Mouse (Mus musculus): ENCODE measurements around the gene Isyna1. TPM values are rescaled to one million over a fixed set of nuclear protein-coding genes. Genes with fewer than 3 reads are reported as not detected.
"Not testable (repeated sequence)": the region's sequence is repeated elsewhere in the genome, so short reads cannot be mapped to it uniquely, and the experiment has no call there.

The Isyna1 gene
- polyA plus RNA-seq, 1 experiment from 2014 or later: 59.0 TPM

DNA sequence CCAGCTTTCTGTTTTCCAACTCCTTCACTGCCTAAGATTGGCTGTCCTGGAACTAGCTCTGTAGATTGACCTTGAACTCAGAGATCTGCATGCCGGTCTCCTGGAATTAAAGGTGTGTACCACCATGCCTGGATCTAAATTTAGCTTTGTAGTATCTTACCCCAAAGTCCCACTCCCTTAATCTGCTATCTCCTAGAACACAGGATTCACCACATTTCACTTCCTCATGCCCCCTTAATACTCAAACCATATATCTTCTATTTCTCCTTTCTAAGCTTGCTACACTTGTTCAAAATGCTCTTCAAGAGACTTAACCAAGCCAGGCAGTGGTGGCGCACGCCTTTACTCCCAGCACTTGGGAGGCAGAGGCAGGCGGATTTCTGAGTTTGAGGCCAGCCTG, 6.2 kb upstream of the Isyna1 start:
- not testable (repeated sequence) for H3K4me2 ChIP-seq (ENCODE audit: low read length); ATAC-seq; H3K27ac ChIP-seq (ENCODE audit: low read depth, low read length); H3K4me1 ChIP-seq (ENCODE audit: control insufficient read depth, insufficient read depth, low read length); H3K9me3 ChIP-seq (replicated peaks; ENCODE audit: control insufficient read depth, low read length); DNase-seq (ENCODE audit: low spot score); H3K27me3 ChIP-seq (replicated peaks; ENCODE audit: control insufficient read depth, insufficient read depth, low read length); H3K9ac ChIP-seq (ENCODE audit: low read length); H3K4me3 ChIP-seq (ENCODE audit: low read depth, low read length)
- 90% methylated on average over 4 of the region's 4 CpGs for WGBS
- peaks cover 76% of the 10 kb centered on the region for H3K36me3 ChIP-seq (ENCODE audit: control insufficient read depth, insufficient read depth, low read length)

DNA sequence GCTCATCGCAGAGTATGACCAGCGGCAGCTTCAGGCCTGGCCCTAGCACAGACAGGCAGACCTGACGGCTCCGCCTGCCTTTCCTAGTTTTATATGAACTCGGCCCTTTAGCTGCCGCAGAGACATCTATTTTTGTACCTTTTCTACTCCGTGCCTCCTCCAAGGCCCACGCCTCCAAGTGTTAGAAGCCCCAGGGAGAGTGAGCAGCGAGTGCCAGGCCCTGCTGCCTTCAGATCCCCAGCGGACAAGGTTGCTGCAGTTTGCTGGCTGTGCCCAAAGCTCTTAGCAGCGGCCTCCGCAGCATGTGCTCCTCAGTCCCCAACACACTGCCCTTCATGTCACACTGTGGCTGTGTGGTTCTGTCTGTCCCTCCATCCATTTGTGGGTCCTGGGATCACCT, 2.6 kb upstream of the Isyna1 start:
- no peak for ATAC-seq
- WGBS: 91% methylated on average over 12 of the region's 12 CpGs
- no peak for DNase-seq (ENCODE audit: low spot score)
- peaks cover 8% of the 10 kb centered on the region for H3K4me1 ChIP-seq (ENCODE audit: control insufficient read depth, insufficient read depth, low read length)
- H3K9me3 ChIP-seq (replicated peaks; ENCODE audit: control insufficient read depth, low read length): no peaks in the 10 kb centered on the region
- H3K4me2 ChIP-seq (ENCODE audit: low read length): no peak overlapping the region
- no peak overlapping the region for H3K9ac ChIP-seq (ENCODE audit: low read length)
- peaks cover 49% of the 10 kb centered on the region for H3K36me3 ChIP-seq (ENCODE audit: control insufficient read depth, insufficient read depth, low read length)
- H3K27me3 ChIP-seq (replicated peaks; ENCODE audit: control insufficient read depth, insufficient read depth, low read length): no peaks in the 10 kb centered on the region
- no peak overlapping the region for H3K27ac ChIP-seq (ENCODE audit: low read depth, low read length)
- no peak overlapping the region for H3K4me3 ChIP-seq (ENCODE audit: low read depth, low read length)

- peaks cover 42% of the 10 kb centered on the region for H3K36me3 ChIP-seq (ENCODE audit: control insufficient read depth, insufficient read depth, low read length)
- no peak overlapping the region for H3K9ac ChIP-seq (ENCODE audit: low read length)
- no peaks in the 10 kb centered on the region for H3K27me3 ChIP-seq (replicated peaks; ENCODE audit: control insufficient read depth, insufficient read depth, low read length)
- H3K4me1 ChIP-seq (ENCODE audit: control insufficient read depth, insufficient read depth, low read length): peaks cover 14% of the 10 kb centered on the region
- peak overlapping the region; percentile 58 for H3K27ac ChIP-seq (ENCODE audit: low read depth, low read length)
- H3K4me2 ChIP-seq (ENCODE audit: low read length): peak overlapping the region; percentile 99; the same call in 1 of the 2 replicates
- H3K4me3 ChIP-seq (ENCODE audit: low read depth, low read length): no peak overlapping the region
- no peaks in the 10 kb centered on the region for H3K9me3 ChIP-seq (replicated peaks; ENCODE audit: control insufficient read depth, low read length)
- DNase-seq (ENCODE audit: low spot score): no peak
- WGBS: 54% methylated on average over 8 of the region's 8 CpGs
- no peak for ATAC-seq
Observed at GRCm38 (mm10) chr8:70593173-70593572, 1.0 kb upstream of the Isyna1 start.

- H3K4me2 ChIP-seq (ENCODE audit: low read length): peak overlapping the region; percentile 99
- DNase-seq (ENCODE audit: low spot score): no peak
- peak overlapping the region; percentile 65 for H3K4me3 ChIP-seq (ENCODE audit: low read depth, low read length)
- H3K27me3 ChIP-seq (replicated peaks; ENCODE audit: control insufficient read depth, insufficient read depth, low read length): no peaks in the 10 kb centered on the region
- 13% methylated on average over 81 of the region's 82 CpGs for whole genome bisulfite sequencing
- peak overlapping the region; percentile 76 for H3K9ac ChIP-seq (ENCODE audit: low read length)
- H3K9me3 ChIP-seq (replicated peaks; ENCODE audit: control insufficient read depth, low read length): no peaks in the 10 kb centered on the region
- peak overlapping the region; percentile 21; the same call in 1 of the 2 replicates for H3K27ac ChIP-seq (ENCODE audit: low read depth, low read length)
- peak; percentile 3 for ATAC-seq
- peaks cover 22% of the 10 kb centered on the region for H3K4me1 ChIP-seq (ENCODE audit: control insufficient read depth, insufficient read depth, low read length)
- H3K36me3 ChIP-seq (ENCODE audit: control insufficient read depth, insufficient read depth, low read length): peaks cover 31% of the 10 kb centered on the region
Observed at GRCm38 (mm10) chr8:70594621-70595564, 720 bp downstream of the Isyna1 start.

DNA sequence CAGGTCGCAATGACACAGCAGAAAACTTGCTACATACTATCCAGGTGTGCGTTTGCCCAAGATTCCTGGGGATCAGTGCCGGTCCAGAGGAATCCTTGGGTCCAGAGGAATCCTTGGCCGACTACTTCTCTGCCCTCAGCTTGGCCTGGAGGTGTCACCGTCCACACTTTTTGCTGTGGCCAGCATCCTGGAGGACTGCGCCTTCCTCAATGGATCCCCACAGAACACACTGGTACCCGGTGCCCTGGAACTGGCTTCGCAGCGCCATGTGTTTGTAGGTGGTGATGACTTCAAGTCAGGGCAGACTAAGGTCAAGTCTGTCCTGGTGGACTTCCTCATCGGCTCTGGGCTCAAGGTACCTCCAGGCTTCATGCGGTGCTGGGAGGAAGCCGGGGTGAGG, 1.6 kb downstream of the Isyna1 start:
- no peak overlapping the region for H3K4me3 ChIP-seq (ENCODE audit: low read depth, low read length)
- 94% methylated on average over 12 of the region's 12 CpGs for WGBS
- H3K36me3 ChIP-seq (ENCODE audit: control insufficient read depth, insufficient read depth, low read length): peaks cover 23% of the 10 kb centered on the region
- peak overlapping the region; percentile 99; the same call in 1 of the 2 replicates for H3K4me2 ChIP-seq (ENCODE audit: low read length)
- H3K27me3 ChIP-seq (replicated peaks; ENCODE audit: control insufficient read depth, insufficient read depth, low read length): no peaks in the 10 kb centered on the region
- H3K4me1 ChIP-seq (ENCODE audit: control insufficient read depth, insufficient read depth, low read length): peaks cover 29% of the 10 kb centered on the region
- ATAC-seq (no peak), DNase-seq (ENCODE audit: low spot score) (no peak)
- H3K9ac ChIP-seq (ENCODE audit: low read length): no peak overlapping the region
- no peak overlapping the region for H3K27ac ChIP-seq (ENCODE audit: low read depth, low read length)
- no peaks in the 10 kb centered on the region for H3K9me3 ChIP-seq (replicated peaks; ENCODE audit: control insufficient read depth, low read length)

GRCm38 (mm10) chr8:70596216-70596615, 2.0 kb downstream of the Isyna1 start:
- Histone ChIP-seq H3K9me3 (replicated peaks; ENCODE audit: control insufficient read depth, low read length) (no peaks in the 10 kb centered on the region), H3K36me3 (ENCODE audit: control insufficient read depth, insufficient read depth, low read length) (peaks cover 21% of the 10 kb centered on the region), H3K27ac (ENCODE audit: low read depth, low read length) (no peak overlapping the region), H3K4me2 (ENCODE audit: low read length) (no peak overlapping the region), H3K9ac (ENCODE audit: low read length) (no peak overlapping the region), H3K4me1 (ENCODE audit: control insufficient read depth, insufficient read depth, low read length) (peaks cover 33% of the 10 kb centered on the region), H3K4me3 (ENCODE audit: low read depth, low read length) (no peak overlapping the region), H3K27me3 (replicated peaks; ENCODE audit: control insufficient read depth, insufficient read depth, low read length) (no peaks in the 10 kb centered on the region)
- DNase-seq (ENCODE audit: low spot score): no peak
- 93% methylated on average over 18 of the region's 18 CpGs for whole genome bisulfite sequencing
- no peak for ATAC-seq

- DNase-seq (ENCODE audit: low spot score) (no peak), ATAC-seq (no peak)
- Histone ChIP-seq H3K27me3 (replicated peaks; ENCODE audit: control insufficient read depth, insufficient read depth, low read length) (no peaks in the 10 kb centered on the region), H3K4me2 (ENCODE audit: low read length) (peak overlapping the region; percentile 92; the same call in 1 of the 2 replicates), H3K9ac (ENCODE audit: low read length) (no peak overlapping the region), H3K36me3 (ENCODE audit: control insufficient read depth, insufficient read depth, low read length) (peaks cover 15% of the 10 kb centered on the region; the same call in 1 of the 2 replicates), H3K9me3 (replicated peaks; ENCODE audit: control insufficient read depth, low read length) (no peaks in the 10 kb centered on the region), H3K4me1 (ENCODE audit: control insufficient read depth, insufficient read depth, low read length) (peaks cover 39% of the 10 kb centered on the region), H3K27ac (ENCODE audit: low read depth, low read length) (no peak overlapping the region), H3K4me3 (ENCODE audit: low read depth, low read length) (0 out of 2 replicates have a peak overlapping the region, but pooled peaks have one; percentile 43)
- WGBS: 77% methylated on average over 17 of the region's 17 CpGs
Observed at GRCm38 (mm10) chr8:70596775-70597416, 2.7 kb downstream of the Isyna1 start.

DNA sequence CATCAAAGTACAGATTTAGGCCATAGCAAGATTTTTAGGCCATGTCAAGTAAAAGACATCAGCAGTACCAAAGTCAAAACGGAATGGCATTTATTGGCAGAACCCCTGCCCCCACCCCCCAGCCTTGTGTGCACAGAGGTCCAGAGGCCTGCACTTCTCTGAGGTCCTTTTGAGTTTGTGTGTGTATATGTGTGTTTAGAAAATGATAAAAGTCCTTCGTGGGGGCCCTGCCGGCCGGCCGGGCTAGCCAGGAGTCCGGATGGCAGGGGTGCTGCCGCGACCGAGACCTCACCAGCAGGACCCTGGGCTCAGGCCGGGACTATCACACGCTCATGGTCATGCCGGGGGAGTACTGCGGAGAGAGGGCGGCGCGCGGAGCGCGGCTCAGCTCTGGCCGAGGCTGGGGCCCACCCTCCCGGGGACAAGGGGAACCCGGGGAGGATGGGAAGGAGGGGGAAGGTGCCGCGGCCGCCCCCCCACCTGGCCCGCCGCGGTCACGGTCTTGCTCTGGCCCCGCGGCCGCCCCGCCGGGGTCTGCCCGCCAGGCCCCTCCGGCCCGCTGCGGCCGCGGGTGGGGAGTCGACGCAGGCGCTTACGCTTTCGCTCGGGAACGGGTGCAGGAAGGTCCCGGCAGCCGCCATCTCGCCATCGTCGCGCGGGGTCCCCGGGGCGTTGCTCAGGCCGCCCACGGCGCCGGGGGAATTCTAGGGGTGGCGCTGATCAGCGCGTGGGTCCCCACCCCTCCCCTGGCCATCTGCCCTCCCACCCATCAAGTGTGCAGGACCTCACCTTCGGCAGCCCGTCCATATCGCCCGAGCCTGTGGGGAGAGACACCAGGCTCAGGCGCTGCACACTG, 3.5 kb downstream of the Isyna1 start:
- Histone ChIP-seq H3K4me2 (ENCODE audit: low read length) (peak overlapping the region; percentile 92), H3K36me3 (ENCODE audit: control insufficient read depth, insufficient read depth, low read length) (peaks cover 15% of the 10 kb centered on the region; the same call in 1 of the 2 replicates), H3K4me3 (ENCODE audit: low read depth, low read length) (peak overlapping the region; percentile 43), H3K27ac (ENCODE audit: low read depth, low read length) (0 out of 2 replicates have a peak overlapping the region, but pooled peaks have one; percentile 44), H3K9ac (ENCODE audit: low read length) (peak overlapping the region; percentile 77), H3K4me1 (ENCODE audit: control insufficient read depth, insufficient read depth, low read length) (peaks cover 39% of the 10 kb centered on the region), H3K27me3 (replicated peaks; ENCODE audit: control insufficient read depth, insufficient read depth, low read length) (no peaks in the 10 kb centered on the region), H3K9me3 (replicated peaks; ENCODE audit: control insufficient read depth, low read length) (no peaks in the 10 kb centered on the region)
- WGBS: 8% methylated on average over 44 of the region's 68 CpGs
- ATAC-seq (no peak; the same call in 1 of the 2 replicates), DNase-seq (ENCODE audit: low spot score) (no peak)

Measured in forebrain, embryonic 14.5 days (tissue).